Mouse (Mus musculus) lung, postnatal 0 days (tissue): Measurements from ENCODE around the gene Ppp2r3a. TPM values are rescaled to one million over a fixed set of nuclear protein-coding genes. Genes with fewer than 3 reads are reported as not detected.

Source experiments
- ATAC-seq: fragments of 200-750 bp; cut with Nextera tagmentation; 2 replicates; pipeline ENCODE4 v1.8.0; 2017; ENCODE audit warnings: moderate library complexity
- DNase-seq: peaks from one replicate; pipeline ENCODE4 v3.0.0-alpha.2; 2016; ENCODE audit warnings: low spot score
- H3K27ac ChIP-seq: fragments of 300-500 bp; sonication (generic); 2 replicates; pipeline ENCODE4 v1.5.1; 2014; ENCODE audit warnings: antibody characterized with exemption, mild to moderate bottlenecking, low read length, mixed read lengths
- H3K27me3 ChIP-seq: fragments of 300-500 bp; sonication (generic); replicated peaks from 2 replicates; pipeline ENCODE4 v1.6.1; 2014; ENCODE audit warnings: low read length, mixed read lengths; ENCODE audit not compliant: insufficient read depth
- H3K36me3 ChIP-seq: fragments of 300-500 bp; sonication (generic); 2 replicates; pipeline ENCODE4 v1.6.1; 2014; ENCODE audit warnings: low read length, mixed read lengths; ENCODE audit not compliant: insufficient read depth
- H3K4me1 ChIP-seq: fragments of 300-500 bp; sonication (generic); 2 replicates; pipeline ENCODE4 v1.6.1; 2014; ENCODE audit warnings: antibody characterized with exemption, low read depth, low read length, mixed read lengths; ENCODE audit not compliant: insufficient read depth
- H3K4me2 ChIP-seq: fragments of 300-500 bp; sonication (generic); replicated peaks from 2 replicates; pipeline ENCODE4 v1.6.1; 2014; ENCODE audit warnings: low read depth, mild to moderate bottlenecking, low read length, moderate library complexity, mixed read lengths
- H3K4me3 ChIP-seq: fragments of 300-500 bp; sonication (generic); 2 replicates; pipeline ENCODE4 v1.5.1; 2014; ENCODE audit warnings: low read depth, low read length
- H3K9ac ChIP-seq: fragments of 300-500 bp; sonication (generic); replicated peaks from 2 replicates; pipeline ENCODE4 v1.6.1; 2014; ENCODE audit warnings: low read depth, mild to moderate bottlenecking
- H3K9me3 ChIP-seq: fragments of 300-500 bp; sonication (generic); 2 replicates; pipeline ENCODE4 v1.6.1; 2016; ENCODE audit warnings: low read length, mixed read lengths
- CTCF ChIP-seq: IDR thresholded peaks from 2 replicates; pipeline ENCODE4 v1.5.1; 2016; ENCODE audit warnings: antibody characterized with exemption, mild to moderate bottlenecking
- EP300 ChIP-seq: IDR thresholded peaks from 2 replicates; pipeline ENCODE4 v1.6.1; 2016; ENCODE audit warnings: antibody characterized with exemption, mild to moderate bottlenecking, control low read depth
- WGBS: fragments of 180-500 bp; shearing (Covaris S2); extraction: QIAGEN DNeasy Blood & Tissue Kit; methylation state at CpG from one replicate; pipeline ENCODE4 v1.1.7; 2014; 5-methylcytosine and 5-hydroxymethylcytosine counted together
- polyA plus RNA-seq: library from polyadenylated mRNA; unstranded; fragments of >200 nt; fragmentation: Nextera tagmentation; extraction: Ambion mirVana; gene quantifications from 2 replicates; pipeline ENCODE4 v1.2.1, GENCODE M21; 2015

Ppp2r3a gene
- polyA plus RNA-seq, 1 experiment from 2014 or later: 7.2 TPM

DNA sequence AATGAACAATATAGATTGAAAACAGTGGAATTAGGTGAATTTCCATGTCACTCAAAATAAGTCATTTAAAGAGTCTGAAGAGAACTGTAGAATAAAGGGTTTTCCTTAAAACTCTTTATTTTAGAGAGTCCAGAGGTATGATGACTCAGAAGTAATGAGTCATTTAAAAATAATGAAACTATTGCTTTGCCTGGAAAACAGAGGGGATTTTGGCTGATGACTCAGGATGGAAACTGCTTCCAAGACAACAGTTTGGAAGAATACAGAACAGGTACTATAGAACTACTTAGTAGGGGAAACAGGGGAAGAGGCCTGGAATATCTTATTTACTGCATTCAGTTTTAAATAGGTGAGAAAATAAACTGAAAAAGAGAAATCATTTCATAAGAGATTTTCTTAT, 22.7 kb downstream of the Ppp2r3a start:
- H3K9me3 ChIP-seq: no peaks in the 10 kb centered on the region
- H3K27me3 ChIP-seq: no peaks in the 10 kb centered on the region
- H3K4me2 ChIP-seq: no peak overlapping the region
- no peak overlapping the region for H3K9ac ChIP-seq
- DNase-seq (no peak), ATAC-seq (no peak)
- TF ChIP-seq EP300 (no peak), CTCF (no peak)
- no peaks in the 10 kb centered on the region for H3K4me1 ChIP-seq
- no peaks in the 10 kb centered on the region for H3K36me3 ChIP-seq
- H3K27ac ChIP-seq: no peak overlapping the region
- no peak overlapping the region for H3K4me3 ChIP-seq

DNA sequence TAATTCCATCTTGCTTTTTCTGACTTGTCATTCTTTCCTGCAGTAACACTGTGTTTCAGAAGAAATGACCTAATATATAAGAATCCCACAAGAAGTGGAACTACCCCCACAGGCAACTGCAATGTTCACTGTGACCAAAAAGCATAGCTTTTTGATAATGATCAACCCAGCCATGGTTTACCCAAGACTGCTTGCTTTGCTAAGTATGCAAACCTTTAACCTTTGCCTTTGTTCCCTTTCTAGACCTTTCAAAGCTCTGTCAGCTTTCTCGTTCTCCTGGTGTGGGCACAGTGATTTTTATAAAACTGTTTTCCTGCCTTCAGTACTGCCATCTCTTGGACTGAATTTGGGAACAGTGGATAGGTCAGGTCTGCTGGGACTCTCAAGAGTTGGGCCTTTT, 43.6 kb downstream of the Ppp2r3a start:
- WGBS: 60% methylated on average over 1 of the region's 1 CpGs
- no peak overlapping the region for H3K4me3 ChIP-seq
- H3K9ac ChIP-seq: no peak overlapping the region
- H3K27ac ChIP-seq: no peak overlapping the region
- H3K4me2 ChIP-seq: no peak overlapping the region
- no peaks in the 10 kb centered on the region for H3K36me3 ChIP-seq
- no peaks in the 10 kb centered on the region for H3K4me1 ChIP-seq
- no peaks in the 10 kb centered on the region for H3K27me3 ChIP-seq
- ATAC-seq (no peak), DNase-seq (no peak)
- H3K9me3 ChIP-seq: no peaks in the 10 kb centered on the region
- no peak for TF ChIP-seq CTCF

DNA sequence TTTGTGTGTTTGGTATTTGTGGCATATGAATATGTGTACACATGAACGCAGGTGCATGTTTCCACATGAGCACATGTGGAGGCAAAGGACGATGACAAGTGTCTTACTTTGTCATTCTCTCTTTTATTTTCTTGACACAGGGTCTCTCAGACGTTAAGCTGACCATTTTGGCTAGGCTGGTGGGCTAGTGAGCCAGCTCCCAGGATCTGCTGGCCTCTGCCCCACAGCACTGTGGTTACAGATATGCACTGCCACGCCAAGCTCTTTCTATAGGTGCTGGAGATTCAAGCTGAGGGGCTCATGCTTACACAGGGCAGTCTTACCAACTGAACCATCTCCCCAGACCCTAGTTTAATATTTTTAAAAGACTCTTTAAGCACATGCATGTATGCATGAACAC, 45.1 kb downstream of the Ppp2r3a start:
- Histone ChIP-seq H3K36me3 (no peaks in the 10 kb centered on the region), H3K4me1 (no peaks in the 10 kb centered on the region), H3K27ac (no peak overlapping the region), H3K4me2 (no peak overlapping the region), H3K27me3 (no peaks in the 10 kb centered on the region), H3K4me3 (no peak overlapping the region), H3K9ac (no peak overlapping the region), H3K9me3 (no peaks in the 10 kb centered on the region)
- TF ChIP-seq CTCF: no peak
- no peak for TF ChIP-seq EP300
- ATAC-seq (no peak), DNase-seq (no peak)
- WGBS: 82% methylated on average over 4 of the region's 4 CpGs

DNA sequence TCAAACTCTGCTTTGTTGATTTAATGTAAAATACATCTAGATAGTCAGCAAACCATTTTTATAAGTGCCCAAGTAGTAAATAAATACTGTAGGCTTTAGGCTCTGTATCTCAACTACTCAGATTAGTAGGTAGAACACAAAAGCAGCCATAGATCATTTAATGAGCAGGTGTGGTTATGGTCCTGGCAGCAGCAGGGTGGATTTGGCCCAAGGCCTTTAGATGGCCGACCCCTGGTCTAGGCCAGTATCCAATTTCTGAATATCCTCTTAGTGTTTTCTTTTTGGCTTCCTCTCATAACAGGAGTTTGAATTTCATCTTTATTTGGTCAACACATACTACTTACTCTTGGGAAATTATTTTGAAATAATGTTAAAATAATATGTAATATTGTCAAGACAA, 46.4 kb downstream of the Ppp2r3a start:
- no peak overlapping the region for H3K27ac ChIP-seq
- ATAC-seq (no peak), DNase-seq (no peak)
- no peaks in the 10 kb centered on the region for H3K9me3 ChIP-seq
- no peaks in the 10 kb centered on the region for H3K27me3 ChIP-seq
- WGBS: 33% methylated on average over 1 of the region's 1 CpGs
- no peaks in the 10 kb centered on the region for H3K36me3 ChIP-seq
- no peak for TF ChIP-seq EP300
- no peak for TF ChIP-seq CTCF
- H3K4me1 ChIP-seq: peaks cover 3% of the 10 kb centered on the region; the same call in 1 of the 2 replicates
- no peak overlapping the region for H3K4me3 ChIP-seq
- H3K9ac ChIP-seq: no peak overlapping the region
- H3K4me2 ChIP-seq: no peak overlapping the region

DNA sequence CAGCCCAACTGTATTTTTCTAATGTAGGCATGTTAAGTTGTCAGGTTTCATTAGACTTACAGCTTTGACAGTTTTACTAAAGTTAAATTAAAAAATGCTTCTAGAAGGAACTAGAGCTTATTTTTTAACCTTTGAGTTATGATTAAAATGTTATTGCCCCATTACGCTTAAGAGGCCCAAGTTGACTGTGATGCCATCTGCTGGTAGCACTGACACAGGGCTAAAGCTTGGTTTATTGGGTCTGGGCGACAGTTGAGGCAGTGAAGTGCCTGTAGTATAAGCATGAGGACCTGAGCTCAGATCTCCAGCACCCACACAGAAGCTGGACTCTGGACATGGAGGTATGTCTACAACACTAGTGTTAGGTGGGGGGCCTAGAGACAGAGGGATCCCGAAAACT, 47.5 kb downstream of the Ppp2r3a start:
- Histone ChIP-seq H3K4me2 (no peak overlapping the region), H3K4me3 (no peak overlapping the region), H3K9ac (no peak overlapping the region), H3K27me3 (no peaks in the 10 kb centered on the region), H3K4me1 (peaks cover 3% of the 10 kb centered on the region; the same call in 1 of the 2 replicates), H3K27ac (no peak overlapping the region), H3K9me3 (no peaks in the 10 kb centered on the region), H3K36me3 (no peaks in the 10 kb centered on the region)
- TF ChIP-seq EP300 (no peak), CTCF (peak; percentile 51)
- WGBS: 90% methylated on average over 3 of the region's 3 CpGs
- ATAC-seq (no peak), DNase-seq (no peak)

DNA sequence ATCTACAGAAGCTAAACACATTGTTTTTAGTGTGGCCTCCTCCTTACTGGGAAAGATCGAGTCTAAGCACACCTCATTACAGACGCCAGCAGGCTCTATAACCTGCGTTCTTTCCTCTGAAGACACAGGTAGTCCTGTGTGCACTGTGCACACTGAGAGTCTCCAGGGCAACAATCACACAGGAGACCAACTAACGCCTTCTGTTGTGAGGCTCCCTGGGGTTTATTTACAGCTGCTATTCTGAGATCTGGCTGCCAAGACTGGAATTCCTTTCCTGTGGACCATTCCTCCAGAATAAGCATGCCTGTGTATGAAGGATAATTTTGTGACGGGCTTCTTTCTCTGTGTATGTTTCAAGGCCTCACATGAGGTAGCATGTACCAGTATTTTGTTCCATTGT, 51.0 kb downstream of the Ppp2r3a start:
- H3K27me3 ChIP-seq: no peaks in the 10 kb centered on the region
- H3K4me3 ChIP-seq: no peak overlapping the region
- H3K36me3 ChIP-seq: no peaks in the 10 kb centered on the region
- WGBS: 40% methylated on average over 5 of the region's 5 CpGs
- peak; percentile 24 for DNase-seq
- H3K9ac ChIP-seq: no peak overlapping the region
- peaks cover 3% of the 10 kb centered on the region; the same call in 1 of the 2 replicates for H3K4me1 ChIP-seq
- no peaks in the 10 kb centered on the region for H3K9me3 ChIP-seq
- no peak overlapping the region for H3K4me2 ChIP-seq
- H3K27ac ChIP-seq: no peak overlapping the region
- TF ChIP-seq EP300 (no peak), CTCF (no peak)
- peak; percentile 32; the same call in 1 of the 2 replicates for ATAC-seq

DNA sequence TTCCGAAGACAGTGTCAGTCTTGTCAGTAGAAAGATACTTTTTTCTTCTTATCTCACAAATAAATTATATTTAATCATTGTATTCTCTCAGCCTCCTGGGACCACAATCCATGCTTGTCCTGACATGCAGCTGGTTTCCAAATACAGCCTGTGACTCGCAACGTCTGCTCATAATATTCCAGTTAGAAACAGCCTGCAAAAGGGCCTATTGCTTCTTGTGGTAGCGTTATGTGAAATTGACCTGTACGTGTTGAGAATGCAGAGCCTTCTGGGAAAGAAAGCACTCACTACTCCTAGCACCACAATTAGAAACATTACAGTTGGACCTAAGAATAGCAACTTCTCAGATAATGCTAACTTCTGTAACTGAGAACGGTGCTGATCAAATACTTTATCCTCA, 52.8 kb downstream of the Ppp2r3a start:
- Histone ChIP-seq H3K9me3 (no peaks in the 10 kb centered on the region), H3K4me3 (no peak overlapping the region), H3K27ac (no peak overlapping the region; the same call in 1 of the 2 replicates), H3K36me3 (no peaks in the 10 kb centered on the region), H3K9ac (no peak overlapping the region), H3K27me3 (no peaks in the 10 kb centered on the region), H3K4me2 (no peak overlapping the region), H3K4me1 (peaks cover 3% of the 10 kb centered on the region; the same call in 1 of the 2 replicates)
- whole genome bisulfite sequencing: 39% methylated on average over 6 of the region's 6 CpGs
- DNase-seq: peak; percentile 28
- no peak for TF ChIP-seq EP300
- no peak for TF ChIP-seq CTCF
- no peak for ATAC-seq
